In the genomic region with DNA sequence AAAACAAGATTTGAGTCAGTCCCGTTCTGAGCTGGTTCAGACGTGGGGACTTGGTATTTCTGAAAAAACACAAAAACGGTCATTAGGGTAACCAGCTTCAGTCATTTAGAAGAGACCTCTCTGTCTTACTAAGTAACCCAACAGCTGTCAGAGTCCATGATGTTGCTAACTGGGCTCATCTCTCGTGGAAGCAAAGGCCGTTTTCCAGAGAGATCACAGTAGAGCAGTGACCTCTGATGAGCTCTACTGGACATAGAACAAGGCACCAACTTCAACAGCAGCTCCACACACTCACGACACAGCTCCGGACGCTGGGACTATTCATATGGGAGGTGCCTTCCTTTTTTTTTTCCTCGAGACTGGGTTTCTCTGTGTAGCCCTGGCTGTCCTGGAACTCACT, we compare ENCODE assay signal across 22 mouse cellular contexts. TPM values are rescaled to one million over a fixed set of nuclear protein-coding genes. Genes with fewer than 3 reads are reported as not detected.
DNase-seq lines count a peak whose midpoint lies in the region; ATAC-seq and TF ChIP-seq lines count a peak whose summit lies in the region.
"Had no signal": no experiment of that assay in that cellular context is flagged by ENCODE, and none has a peak within 500 bp of the region (broad histone marks: within the 10 kb centered on the region; RNA-seq: fewer than 3 reads in every experiment).

No protein-coding gene starts in this region.

- TF ChIP-seq EP300 in lung, postnatal 0 days (IDR thresholded peaks at IDR 0.05): no peak

- no peaks in the 10 kb centered on the region for H3K27me3 ChIP-seq in kidney, embryonic 16.5 days (ENCODE audit: insufficient read depth, low read length)
- no peaks in the 10 kb centered on the region for H3K27me3 ChIP-seq in lung, postnatal 0 days (replicated peaks; ENCODE audit: insufficient read depth, low read length)
- H3K27me3 ChIP-seq: embryonic facial prominence, embryonic 13.5 days; embryonic facial prominence, embryonic 15.5 days; forebrain, embryonic 12.5 days had no signal

- no peak for TF ChIP-seq CTCF in lung, postnatal 0 days (IDR thresholded peaks at IDR 0.05)

- ATAC-seq in kidney, embryonic 16.5 days (ENCODE audit: low FRiP score, low TSS enrichment): no peak
- peak; percentile 54 for ATAC-seq in lung, postnatal 0 days
- ATAC-seq: forebrain, embryonic 14.5 days had no signal

- no peak overlapping the region for H3K9ac ChIP-seq in kidney, embryonic 16.5 days (replicated peaks; ENCODE audit: low read length)
- no peak overlapping the region for H3K9ac ChIP-seq in lung, postnatal 0 days (replicated peaks; ENCODE audit: low read depth)
- H3K9ac ChIP-seq: embryonic facial prominence, embryonic 13.5 days; embryonic facial prominence, embryonic 15.5 days; forebrain, embryonic 12.5 days had no signal

- WGBS in kidney, embryonic 16.5 days: 84% methylated on average over 9 of the region's 9 CpGs
- 75% methylated on average over 9 of the region's 9 CpGs for WGBS in lung, postnatal 0 days

- DNase-seq in kidney, adult 11 months: peak; percentile 12
- DNase-seq in kidney, adult 9 months: peak; percentile 84
- DNase-seq in kidney, postnatal 10 days: no peak
- DNase-seq in lung, postnatal 0 days (ENCODE audit: low spot score): peak; percentile 41
- DNase-seq in lung, adult 18-20 months: no peak
- DNase-seq: adrenal gland, adult 2 months; adrenal gland, postnatal 10 days; adrenal gland, postnatal 25 days; cerebellum, adult 11 months; cerebellum, adult 18-20 months; cerebellum, adult 8-10 months; cerebellum, adult 9-11 months; cerebellum, postnatal 14 days; cerebellum, postnatal 36 days; embryo, embryonic 11 days had no signal

- H3K9me3 ChIP-seq in kidney, embryonic 16.5 days (ENCODE audit: low read length): no peaks in the 10 kb centered on the region
- no peaks in the 10 kb centered on the region for H3K9me3 ChIP-seq in lung, postnatal 0 days (ENCODE audit: low read length)
- H3K9me3 ChIP-seq: embryonic facial prominence, embryonic 13.5 days; embryonic facial prominence, embryonic 15.5 days; forebrain, embryonic 10.5 days; forebrain, embryonic 12.5 days had no signal

- no peak overlapping the region for H3K27ac ChIP-seq in kidney, embryonic 16.5 days (ENCODE audit: low read length)
- H3K27ac ChIP-seq in lung, postnatal 0 days (ENCODE audit: low read length): 0 out of 2 replicates have a peak overlapping the region, but pooled peaks have one; percentile 4
- H3K27ac ChIP-seq: embryonic facial prominence, embryonic 13.5 days; embryonic facial prominence, embryonic 15.5 days; forebrain, embryonic 10.5 days; forebrain, embryonic 12.5 days had no signal

- no peaks in the 10 kb centered on the region for H3K36me3 ChIP-seq in kidney, embryonic 16.5 days (ENCODE audit: insufficient read depth, low read length)
- H3K36me3 ChIP-seq in lung, postnatal 0 days (ENCODE audit: insufficient read depth, low read length): no peaks in the 10 kb centered on the region
- H3K36me3 ChIP-seq: embryonic facial prominence, embryonic 13.5 days; embryonic facial prominence, embryonic 15.5 days; forebrain, embryonic 10.5 days; forebrain, embryonic 12.5 days had no signal

- H3K4me2 ChIP-seq in kidney, embryonic 16.5 days (replicated peaks; ENCODE audit: low read depth, low read length): no peak overlapping the region
- no peak overlapping the region for H3K4me2 ChIP-seq in lung, postnatal 0 days (replicated peaks; ENCODE audit: low read depth, low read length)
- H3K4me2 ChIP-seq: embryonic facial prominence, embryonic 13.5 days; embryonic facial prominence, embryonic 15.5 days; forebrain, embryonic 12.5 days had no signal

- H3K4me1 ChIP-seq in kidney, embryonic 16.5 days (ENCODE audit: insufficient read depth, low read length): no peaks in the 10 kb centered on the region
- no peaks in the 10 kb centered on the region for H3K4me1 ChIP-seq in lung, postnatal 0 days (ENCODE audit: insufficient read depth, low read depth, low read length)
- H3K4me1 ChIP-seq: embryonic facial prominence, embryonic 13.5 days; embryonic facial prominence, embryonic 15.5 days; forebrain, embryonic 12.5 days had no signal

- H3K4me3 ChIP-seq in kidney, embryonic 16.5 days (ENCODE audit: low read length): no peak overlapping the region
- H3K4me3 ChIP-seq in lung, postnatal 0 days (ENCODE audit: low read depth, low read length): no peak overlapping the region
- H3K4me3 ChIP-seq: embryonic facial prominence, embryonic 13.5 days; embryonic facial prominence, embryonic 15.5 days; erythroblast, embryonic 14.5 days; forebrain, embryonic 10.5 days; forebrain, embryonic 12.5 days had no signal

RNA-seq across cellular contexts. Expression of gene Slc44a3, which starts 35.7 kb away (rescaled TPM):
- polyA plus RNA-seq in kidney, embryonic 16.5 days (2015; fragmentation: Nextera tagmentation; extraction: Ambion mirVana): 13.2 and 13.5 TPM in 2 replicates
- 45.4 and 48.7 TPM in 2 replicates for polyA plus RNA-seq in lung, postnatal 0 days (2015; fragmentation: Nextera tagmentation; extraction: Ambion mirVana)
- polyA plus RNA-seq: erythroblast, embryonic 14.5 days had no signal

Comparison
In these comparisons a context has a peak if more than half of its experiments do, and no peak if none do; other contexts are left out.
1. DNase-seq: peak in kidney, adult 11 months (single experiment), kidney, adult 9 months (single experiment) and lung, postnatal 0 days (single experiment); none in kidney, postnatal 10 days (single experiment) and lung, adult 18-20 months (0 of 2).